Mouse (Mus musculus): ENCODE results near the gene Pon3.

- TF ChIP-seq TAL1 (IDR thresholded peaks at IDR 0.05; ENCODE audit: low read length) (no peak), GATA1 (IDR thresholded peaks at IDR 0.05; ENCODE audit: low read length) (no peak)
These were observed 77.9 kb downstream of the Pon3 start for GRCm38 (mm10) chr6:5177967-5178891.
